Mouse (Mus musculus) lung, postnatal 0 days (tissue): ENCODE data around the gene Zpr1.

Experiments used
- CTCF ChIP-seq: IDR thresholded peaks from 2 replicates; pipeline ENCODE4 v1.5.1; 2016; ENCODE audit warnings: antibody characterized with exemption, mild to moderate bottlenecking
- EP300 ChIP-seq: IDR thresholded peaks from 2 replicates; pipeline ENCODE4 v1.6.1; 2016; ENCODE audit warnings: antibody characterized with exemption, mild to moderate bottlenecking, control low read depth

- TF ChIP-seq CTCF = no peak
- TF ChIP-seq EP300 = no peak
Observed at GRCm38 (mm10) chr9:46243122-46243521, 29.7 kb upstream of the Zpr1 start.
